Mouse (Mus musculus) neutrophil, adult 5-6 weeks (primary cell): ENCODE results near the gene Tbc1d22b. TPM values are rescaled to one million over a fixed set of nuclear protein-coding genes. Genes with fewer than 3 reads are reported as not detected.
A peak's percentile ranks its signal among the peaks of the same experiment; 100 is the strongest.

Source experiments
- ATAC-seq: fragments of 151-379, 151-347 bp; 2 replicates; pipeline ENCODE4 v1.8.0; 2017; ENCODE audit warnings: mild to moderate bottlenecking, moderate TSS enrichment; ENCODE audit not compliant: insufficient number of reproducible peaks, poor library complexity, low FRiP score, severe bottlenecking; ENCODE audit errors: extremely low read depth
- total RNA-seq: library from RNA; stranded (forward); fragments of 200-1000 nt; gene quantifications from 2 replicates; pipeline ENCODE4 v1.2.3, GENCODE M21; 2017

Tbc1d22b gene
- total RNA-seq, 1 experiment from 2014 or later: 9.9 TPM

GRCm38 (mm10) chr17:29531757-29532384, 17.7 kb upstream of the Tbc1d22b start:
- peak; percentile 54 for ATAC-seq

- no peak for ATAC-seq
Observed at GRCm38 (mm10) chr17:29533866-29534265, 15.7 kb upstream of the Tbc1d22b start.

GRCm38 (mm10) chr17:29540426-29540825, 9.2 kb upstream of the Tbc1d22b start:
- ATAC-seq: no peak

- no peak for ATAC-seq
Observed at GRCm38 (mm10) chr17:29541419-29541818, 8.2 kb upstream of the Tbc1d22b start.

- no peak for ATAC-seq
Observed at GRCm38 (mm10) chr17:29542831-29543690, 6.5 kb upstream of the Tbc1d22b start.

- no peak for ATAC-seq
Observed at GRCm38 (mm10) chr17:29544064-29544463, 5.5 kb upstream of the Tbc1d22b start.

GRCm38 (mm10) chr17:29545241-29545640, 4.3 kb upstream of the Tbc1d22b start:
- ATAC-seq: no peak

- ATAC-seq: no peak
Observed at GRCm38 (mm10) chr17:29548494-29548893, 1.1 kb upstream of the Tbc1d22b start.

- ATAC-seq: no peak
Observed at GRCm38 (mm10) chr17:29548994-29549393, 591 bp upstream of the Tbc1d22b start.

- ATAC-seq: no peak
Observed at GRCm38 (mm10) chr17:29551019-29551418, 1.4 kb downstream of the Tbc1d22b start.

- ATAC-seq: no peak
Observed at GRCm38 (mm10) chr17:29552162-29552732, 2.7 kb downstream of the Tbc1d22b start, which contains the start of gene Tmem217. Gene Tmem217, minus strand, starts transcription at chr17:29552385.

- no peak for ATAC-seq
Observed at GRCm38 (mm10) chr17:29554176-29554575, 4.6 kb downstream of the Tbc1d22b start.

- ATAC-seq: no peak
Observed at GRCm38 (mm10) chr17:29556456-29556855, 6.9 kb downstream of the Tbc1d22b start.

- ATAC-seq: no peak
Observed at GRCm38 (mm10) chr17:29556893-29557292, 7.3 kb downstream of the Tbc1d22b start.

GRCm38 (mm10) chr17:29558476-29558875, 8.9 kb downstream of the Tbc1d22b start:
- no peak for ATAC-seq

GRCm38 (mm10) chr17:29565521-29565920, 15.9 kb downstream of the Tbc1d22b start:
- ATAC-seq: no peak

- ATAC-seq: no peak
Observed at GRCm38 (mm10) chr17:29568435-29568834, 18.9 kb downstream of the Tbc1d22b start.

GRCm38 (mm10) chr17:29569831-29570230, 20.2 kb downstream of the Tbc1d22b start:
- ATAC-seq: no peak

GRCm38 (mm10) chr17:29579579-29580126, 30.1 kb downstream of the Tbc1d22b start:
- no peak for ATAC-seq

- no peak for ATAC-seq
Observed at GRCm38 (mm10) chr17:29583569-29583968, 34.0 kb downstream of the Tbc1d22b start.
